Mouse (Mus musculus): ENCODE measurements at regions not wholly inside any gene's neighbourhood (a gene's known extent, or its start where the extent isn't known, plus 50 kb on each side); places are given as distances from the start of the nearest gene placed in this dataset.

GRCm38 (mm10) chr6:82853076-82853475, 78.8 kb upstream of the Hk2 start:
- TF ChIP-seq CTCF (IDR thresholded peaks at IDR 0.05; ENCODE audit: borderline replicate concordance, extremely low read depth, insufficient read depth, insufficient read length) (no peak), POLR2A (IDR thresholded peaks at IDR 0.05; ENCODE audit: borderline replicate concordance, extremely low read depth, insufficient read depth, insufficient read length, poor library complexity, severe bottlenecking) (no peak)

Measured in brain, embryonic 14.5 days (tissue).